Mouse (Mus musculus) gastrocnemius, postnatal 14 days (tissue): Measurements from ENCODE around the gene Unc119b. TPM values are rescaled to one million over a fixed set of nuclear protein-coding genes. Genes with fewer than 3 reads are reported as not detected.

Source experiments
- DNase-seq: peaks from one replicate; pipeline ENCODE4 v3.0.0; 2021; ENCODE audit warnings: mixed read lengths
- intact Hi-C: fragments of 180-260 bp; cut with DNase I; formaldehyde crosslinking; loops from one replicate; pipeline ENCODE4 v1.15.1; 2025; ENCODE audit warnings: low total_unique reads
- total RNA-seq, 2 experiments: library from RNA; stranded (reverse); gene quantifications; 2 replicates each; pipeline ENCODE4 v1.2.3; 2021

Gene Unc119b
- total RNA-seq, 2 experiments from 2014 or later = 12.2 to 12.7 TPM

GRCm38 (mm10) chr5:115143552-115143951 is 8.8 kb upstream of the Unc119b start:
- peak; percentile 47 for DNase-seq
- intact Hi-C loops = no loop called here

- intact Hi-C loops = no loop called here
- DNase-seq = no peak
Observed at GRCm38 (mm10) chr5:115142166-115142697, 7.5 kb upstream of the Unc119b start.

- intact Hi-C loops = no loop called here
- DNase-seq = no peak
Observed at GRCm38 (mm10) chr5:115140726-115141125, 6.0 kb upstream of the Unc119b start.

- intact Hi-C loops = no loop called here
- no peak for DNase-seq
Observed at GRCm38 (mm10) chr5:115139124-115139523, 4.3 kb upstream of the Unc119b start.

- intact Hi-C loops = no loop called here
- no peak for DNase-seq
Observed at GRCm38 (mm10) chr5:115133358-115134066, 1.3 kb downstream of the Unc119b start.

- intact Hi-C loops = no loop called here
- no peak for DNase-seq
Observed at GRCm38 (mm10) chr5:115132465-115132864, 2.3 kb downstream of the Unc119b start.

GRCm38 (mm10) chr5:115129328-115129727 is 5.4 kb downstream of the Unc119b start:
- intact Hi-C loops = loop anchor here (5.0 to 10.0 kb wide), 2 partner anchors 33 to 105 kb away; partner anchors contain the start of gene Pop5
- no peak for DNase-seq

- intact Hi-C loops = loop anchor here (5.0 to 10.0 kb wide), 2 partner anchors 35 to 107 kb away; partner anchors contain the start of gene Pop5
- no peak for DNase-seq
Observed at GRCm38 (mm10) chr5:115127421-115128179, 7.2 kb downstream of the Unc119b start.

GRCm38 (mm10) chr5:115126578-115127312 is 8.0 kb downstream of the Unc119b start:
- intact Hi-C loops = loop anchor here (5.0 to 10.0 kb wide), 2 partner anchors 36 to 108 kb away; partner anchors contain the start of gene Pop5
- DNase-seq = no peak

- DNase-seq = peak; percentile 86
- intact Hi-C loops = loop anchor here (5.0 to 10.0 kb wide), 2 partner anchors 37 to 109 kb away; partner anchors contain the start of gene Pop5
Observed at GRCm38 (mm10) chr5:115125211-115125871, 9.4 kb downstream of the Unc119b start.

- no peak for DNase-seq
- intact Hi-C loops = loop anchor here (5.0 to 10.0 kb wide), 2 partner anchors 38 to 110 kb away; partner anchors contain the start of gene Pop5
Observed at GRCm38 (mm10) chr5:115124690-115125089, 10.1 kb downstream of the Unc119b start.

GRCm38 (mm10) chr5:115120978-115121377 is 13.8 kb downstream of the Unc119b start:
- no peak for DNase-seq
- intact Hi-C loops = loop anchor here (10.0 kb wide), 1 partner anchor 114 kb away; the partner anchor contains the start of gene Pop5

- intact Hi-C loops = no loop called here
Observed at GRCm38 (mm10) chr5:115118961-115119570, 15.7 kb downstream of the Unc119b start, which contains the start of gene Acads. Gene Acads (minus strand): TSS chr5:115119346.

GRCm38 (mm10) chr5:115117467-115117866 is 17.3 kb downstream of the Unc119b start:
- no peak for DNase-seq
- intact Hi-C loops = no loop called here

More at GRCm38 (mm10) chr5:115118961-115119570, 15.7 kb downstream of the Unc119b start, which contains the start of gene Acads:
- DNase-seq = peak; percentile 80

- no peak for DNase-seq
- intact Hi-C loops = no loop called here
Observed at GRCm38 (mm10) chr5:115116426-115116825, 18.3 kb downstream of the Unc119b start.

GRCm38 (mm10) chr5:115114501-115114900 is 20.3 kb downstream of the Unc119b start:
- no peak for DNase-seq
- intact Hi-C loops = no loop called here

GRCm38 (mm10) chr5:115113244-115113643 is 21.5 kb downstream of the Unc119b start:
- intact Hi-C loops = no loop called here
- no peak for DNase-seq

- intact Hi-C loops = no loop called here
- DNase-seq = no peak
Observed at GRCm38 (mm10) chr5:115111156-115111555, 23.6 kb downstream of the Unc119b start.
